In genomic region chr3:95672461-95672860, GRCm38 (mm10) we compare ENCODE assay signal across 7 mouse cellular contexts. TPM values are rescaled to one million over a fixed set of nuclear protein-coding genes. Genes with fewer than 3 reads are reported as not detected.
DNase-seq lines count a peak whose midpoint lies in the region; ATAC-seq lines count a peak whose summit lies in the region.

No protein-coding gene starts in this region.

- 34% methylated on average over 3 of the region's 3 CpGs for WGBS in lung, embryonic 15.5 days
- WGBS in embryonic facial prominence, embryonic 14.5 days: 32% methylated on average over 3 of the region's 3 CpGs
- 33% methylated on average over 3 of the region's 3 CpGs for WGBS in liver, embryonic 12.5 days (ENCODE audit: insufficient replicate concordance)

- DNase-seq in lung, postnatal 14 days: no peak
- no peak for DNase-seq in embryonic facial prominence, embryonic 14.5 days (ENCODE audit: low spot score)
- DNase-seq in thymus, postnatal 14 days: peak; percentile 84
- no peak for DNase-seq in layer of hippocampus, postnatal 10 days (ENCODE audit: low spot score in 2 of 2)

- H3K4me2 ChIP-seq in lung, embryonic 15.5 days: peak overlapping the region; percentile 40; the same call in 1 of the 2 replicates
- H3K4me2 ChIP-seq in embryonic facial prominence, embryonic 14.5 days (ENCODE audit: low read depth, low read length): no peak overlapping the region
- H3K4me2 ChIP-seq in liver, embryonic 12.5 days: peak overlapping the region; percentile 83

- H3K27ac ChIP-seq in lung, embryonic 15.5 days: peak overlapping the region; percentile 95
- H3K27ac ChIP-seq in embryonic facial prominence, embryonic 14.5 days (replicated peaks; ENCODE audit: low read depth, low read length): peak overlapping the region; percentile 94
- H3K27ac ChIP-seq in liver, embryonic 12.5 days: peak overlapping the region; percentile 99

- H3K9ac ChIP-seq in lung, embryonic 15.5 days: 0 out of 2 replicates have a peak overlapping the region, but pooled peaks have one; percentile 0
- H3K9ac ChIP-seq in embryonic facial prominence, embryonic 14.5 days (ENCODE audit: low read depth, low read length): no peak overlapping the region
- H3K9ac ChIP-seq in liver, embryonic 12.5 days: peak overlapping the region; percentile 79

- ATAC-seq in lung, embryonic 15.5 days (ENCODE audit: borderline replicate concordance, extremely low read depth, low FRiP score, low TSS enrichment): no peak
- no peak for ATAC-seq in embryonic facial prominence, embryonic 14.5 days (ENCODE audit: low read depth)
- ATAC-seq in liver, embryonic 12.5 days: no peak
- ATAC-seq in megakaryocyte-erythroid progenitor cell, adult 5-6 weeks (replicated peaks; ENCODE audit: low FRiP score, low TSS enrichment, poor library complexity, severe bottlenecking): no peak

- H3K9me3 ChIP-seq in lung, embryonic 15.5 days: no peaks in the 10 kb centered on the region
- no peaks in the 10 kb centered on the region for H3K9me3 ChIP-seq in embryonic facial prominence, embryonic 14.5 days (ENCODE audit: control insufficient read depth, low read length)
- H3K9me3 ChIP-seq in liver, embryonic 12.5 days (replicated peaks): no peaks in the 10 kb centered on the region

- peaks cover 12% of the 10 kb centered on the region; the same call in 1 of the 2 replicates for H3K36me3 ChIP-seq in lung, embryonic 15.5 days
- H3K36me3 ChIP-seq in embryonic facial prominence, embryonic 14.5 days (ENCODE audit: control insufficient read depth, insufficient read depth, low read length): peaks cover 13% of the 10 kb centered on the region; the same call in 1 of the 2 replicates
- peaks cover 31% of the 10 kb centered on the region for H3K36me3 ChIP-seq in liver, embryonic 12.5 days

- no peaks in the 10 kb centered on the region for H3K27me3 ChIP-seq in lung, embryonic 15.5 days
- H3K27me3 ChIP-seq in embryonic facial prominence, embryonic 14.5 days (replicated peaks; ENCODE audit: control insufficient read depth, insufficient read depth, low read length): no peaks in the 10 kb centered on the region
- H3K27me3 ChIP-seq in liver, embryonic 12.5 days (replicated peaks): no peaks in the 10 kb centered on the region

- H3K4me3 ChIP-seq in lung, embryonic 15.5 days: no peak overlapping the region
- no peak overlapping the region for H3K4me3 ChIP-seq in embryonic facial prominence, embryonic 14.5 days (ENCODE audit: low read depth, low read length)
- no peak overlapping the region for H3K4me3 ChIP-seq in liver, embryonic 12.5 days

- peaks cover 73% of the 10 kb centered on the region for H3K4me1 ChIP-seq in lung, embryonic 15.5 days
- H3K4me1 ChIP-seq in embryonic facial prominence, embryonic 14.5 days (ENCODE audit: control insufficient read depth, insufficient read depth, low read length): peaks cover 31% of the 10 kb centered on the region
- H3K4me1 ChIP-seq in liver, embryonic 12.5 days: peaks cover 94% of the 10 kb centered on the region

RNA-seq across cellular contexts. Expression of gene Mcl1, which starts 13.9 kb away (rescaled TPM):
- polyA plus RNA-seq in lung, embryonic 15.5 days (2015; fragmentation: Nextera tagmentation; extraction: Ambion mirVana): 64.5 and 65.2 TPM in 2 replicates
- polyA plus RNA-seq in embryonic facial prominence, embryonic 14.5 days (2014; fragmentation: Nextera tagmentation; extraction: Ambion mirVana): 62.0 and 65.8 TPM in 2 replicates
- polyA plus RNA-seq in liver, embryonic 12.5 days (2016; fragmentation: Nextera tagmentation; extraction: Ambion mirVana): 66.5 and 73.8 TPM in 2 replicates
- total RNA-seq in megakaryocyte-erythroid progenitor cell, adult 5-6 weeks (2014; fragmentation: Nextera tagmentation): 76.0 and 78.6 TPM in 2 replicates
- 107 and 132 TPM in 2 replicates for total RNA-seq in megakaryocyte-erythroid progenitor cell, adult 5-6 weeks (2017)
- 10 to 100 TPM; 68.0 TPM for total RNA-seq in layer of hippocampus, postnatal 10 days (2021)

RNA-seq across cellular contexts. Expression of gene Adamtsl4, which starts 15.3 kb away (rescaled TPM):
- polyA plus RNA-seq in lung, embryonic 15.5 days (2015; fragmentation: Nextera tagmentation; extraction: Ambion mirVana): 3.1 and 5.7 TPM in 2 replicates
- 2.8 and 3.8 TPM in 2 replicates for polyA plus RNA-seq in embryonic facial prominence, embryonic 14.5 days (2014; fragmentation: Nextera tagmentation; extraction: Ambion mirVana)
- 0.30 and 0.35 TPM in 2 replicates for polyA plus RNA-seq in liver, embryonic 12.5 days (2016; fragmentation: Nextera tagmentation; extraction: Ambion mirVana)
- 0.20 TPM in 1 of 2 replicates, not detected in the other for total RNA-seq in megakaryocyte-erythroid progenitor cell, adult 5-6 weeks (2014; fragmentation: Nextera tagmentation)
- total RNA-seq in megakaryocyte-erythroid progenitor cell, adult 5-6 weeks (2017): not detected in 2 replicates
- under 1 TPM; 0.69 to 0.94 TPM for total RNA-seq in layer of hippocampus, postnatal 10 days (2021)

RNA-seq across cellular contexts. Expression of gene Ensa, which starts 47.7 kb away (rescaled TPM):
- polyA plus RNA-seq in lung, embryonic 15.5 days (2015; fragmentation: Nextera tagmentation; extraction: Ambion mirVana): 65.3 and 69.2 TPM in 2 replicates
- 59.8 and 66.9 TPM in 2 replicates for polyA plus RNA-seq in embryonic facial prominence, embryonic 14.5 days (2014; fragmentation: Nextera tagmentation; extraction: Ambion mirVana)
- polyA plus RNA-seq in liver, embryonic 12.5 days (2016; fragmentation: Nextera tagmentation; extraction: Ambion mirVana): 42.9 and 45.0 TPM in 2 replicates
- 38.7 and 39.4 TPM in 2 replicates for total RNA-seq in megakaryocyte-erythroid progenitor cell, adult 5-6 weeks (2014; fragmentation: Nextera tagmentation)
- total RNA-seq in megakaryocyte-erythroid progenitor cell, adult 5-6 weeks (2017): 64.8 and 65.4 TPM in 2 replicates
- 100 to 1,000 TPM; 220 to 228 TPM for total RNA-seq in layer of hippocampus, postnatal 10 days (2021)
